Mouse (Mus musculus) neural tube, embryonic 11.5 days (tissue): Measurements from ENCODE around the gene Dnmt3a. TPM values are rescaled to one million over a fixed set of nuclear protein-coding genes. Genes with fewer than 3 reads are reported as not detected.

ENCODE experiments used
- ATAC-seq: fragments of 200-750 bp; cut with Nextera tagmentation; 2 replicates; pipeline ENCODE4 v1.8.0; 2017; ENCODE audit warnings: moderate number of reproducible peaks, mild to moderate bottlenecking, moderate TSS enrichment, moderate library complexity; ENCODE audit not compliant: insufficient read depth, low FRiP score, low TSS enrichment
- DNase-seq: peaks from one replicate; pipeline ENCODE4 v3.0.0-alpha.2; 2015; ENCODE audit warnings: low spot score
- H3K27ac ChIP-seq: fragments of 300-500 bp; sonication (generic); 2 replicates; pipeline ENCODE4 v1.5.1; 2014; ENCODE audit warnings: low read depth, mild to moderate bottlenecking, low read length
- H3K27me3 ChIP-seq: fragments of 300-500 bp; sonication (generic); 2 replicates; pipeline ENCODE4 v1.6.1; 2014; ENCODE audit warnings: mild to moderate bottlenecking, low read length, mixed read lengths; ENCODE audit not compliant: control insufficient read depth, insufficient read depth
- H3K36me3 ChIP-seq: fragments of 300-500 bp; sonication (generic); 2 replicates; pipeline ENCODE4 v1.6.1; 2014; ENCODE audit warnings: mild to moderate bottlenecking, low read length, moderate library complexity, mixed read lengths; ENCODE audit not compliant: control insufficient read depth, insufficient read depth
- H3K4me1 ChIP-seq: fragments of 300-500 bp; sonication (generic); 2 replicates; pipeline ENCODE4 v1.6.1; 2014; ENCODE audit warnings: low read length, mixed read lengths; ENCODE audit not compliant: control insufficient read depth, insufficient read depth
- H3K4me2 ChIP-seq: fragments of 300-500 bp; sonication (generic); 2 replicates; pipeline ENCODE4 v1.6.1; 2014; ENCODE audit warnings: low read depth, mild to moderate bottlenecking, moderate library complexity
- H3K4me3 ChIP-seq: fragments of 300-500 bp; sonication (generic); 2 replicates; pipeline ENCODE4 v1.5.1; 2014; ENCODE audit warnings: low read depth, low read length
- H3K9ac ChIP-seq: fragments of 300-500 bp; sonication (generic); 2 replicates; pipeline ENCODE4 v1.6.1; 2014; ENCODE audit warnings: mild to moderate bottlenecking, low read length
- H3K9me3 ChIP-seq: fragments of 300-500 bp; sonication (generic); 2 replicates; pipeline ENCODE4 v1.6.1; 2016; ENCODE audit warnings: low read length; ENCODE audit not compliant: control insufficient read depth
- WGBS: fragments of 180-500 bp; shearing (Covaris S2); extraction: QIAGEN DNeasy Blood & Tissue Kit; methylation state at CpG from one replicate; pipeline ENCODE4 v1.1.7; 2014; 5-methylcytosine and 5-hydroxymethylcytosine counted together
- polyA plus RNA-seq: library from polyadenylated mRNA; unstranded; fragments of >200 nt; fragmentation: Nextera tagmentation; extraction: Ambion mirVana; gene quantifications from 2 replicates; pipeline ENCODE4 v1.2.1, GENCODE M21; 2014

Dnmt3a gene
- polyA plus RNA-seq, 1 experiment from 2014 or later, result 88.6 TPM

GRCm38 (mm10) chr12:3807548-3808395 is 2.0 kb downstream of the Dnmt3a start:
- H3K36me3 ChIP-seq, result no peaks in the 10 kb centered on the region
- H3K27ac ChIP-seq, result peak overlapping the region; percentile 76
- DNase-seq (peak; percentile 55), ATAC-seq (peak; percentile 52)
- no peaks in the 10 kb centered on the region for H3K27me3 ChIP-seq
- no peaks in the 10 kb centered on the region for H3K9me3 ChIP-seq
- peak overlapping the region; percentile 87 for H3K4me2 ChIP-seq
- peak overlapping the region; percentile 85 for H3K4me3 ChIP-seq
- peaks cover 13% of the 10 kb centered on the region for H3K4me1 ChIP-seq
- WGBS, result under 1% methylated on average over 56 of the region's 105 CpGs
- peak overlapping the region; percentile 89 for H3K9ac ChIP-seq

- Histone ChIP-seq H3K27ac (no peak overlapping the region; the same call in 1 of the 2 replicates), H3K9me3 (no peaks in the 10 kb centered on the region), H3K4me1 (peaks cover 13% of the 10 kb centered on the region), H3K9ac (peak overlapping the region; percentile 89), H3K27me3 (no peaks in the 10 kb centered on the region), H3K4me2 (peak overlapping the region; percentile 87), H3K4me3 (peak overlapping the region; percentile 85), H3K36me3 (no peaks in the 10 kb centered on the region)
- no peak for ATAC-seq
- peak; percentile 41 for DNase-seq
- WGBS, result 9% methylated on average over 9 of the region's 10 CpGs
Observed at GRCm38 (mm10) chr12:3808396-3808981, 2.7 kb downstream of the Dnmt3a start.

GRCm38 (mm10) chr12:3809520-3810180 is 3.8 kb downstream of the Dnmt3a start:
- Histone ChIP-seq H3K4me1 (peaks cover 13% of the 10 kb centered on the region), H3K4me2 (no peak overlapping the region)
- WGBS, result 85% methylated on average over 7 of the region's 7 CpGs

GRCm38 (mm10) chr12:3810455-3810854 is 4.6 kb downstream of the Dnmt3a start:
- no peaks in the 10 kb centered on the region for H3K27me3 ChIP-seq
- DNase-seq (no peak), ATAC-seq (no peak)
- H3K36me3 ChIP-seq, result no peaks in the 10 kb centered on the region
- H3K9me3 ChIP-seq, result no peaks in the 10 kb centered on the region
- 34% methylated on average over 4 of the region's 4 CpGs for WGBS
- no peak overlapping the region for H3K4me2 ChIP-seq
- H3K27ac ChIP-seq, result no peak overlapping the region
- peaks cover 13% of the 10 kb centered on the region for H3K4me1 ChIP-seq
- no peak overlapping the region for H3K4me3 ChIP-seq
- no peak overlapping the region for H3K9ac ChIP-seq

More at GRCm38 (mm10) chr12:3809520-3810180, 3.8 kb downstream of the Dnmt3a start:
- Histone ChIP-seq H3K4me3 (no peak overlapping the region), H3K9me3 (no peaks in the 10 kb centered on the region), H3K9ac (no peak overlapping the region), H3K36me3 (no peaks in the 10 kb centered on the region), H3K27ac (no peak overlapping the region), H3K27me3 (no peaks in the 10 kb centered on the region)
- DNase-seq (no peak), ATAC-seq (no peak)

GRCm38 (mm10) chr12:3811596-3811995 is 5.8 kb downstream of the Dnmt3a start:
- Histone ChIP-seq H3K9me3 (no peaks in the 10 kb centered on the region), H3K4me3 (no peak overlapping the region), H3K36me3 (no peaks in the 10 kb centered on the region), H3K27me3 (no peaks in the 10 kb centered on the region), H3K4me1 (peaks cover 13% of the 10 kb centered on the region), H3K27ac (no peak overlapping the region), H3K9ac (no peak overlapping the region), H3K4me2 (no peak overlapping the region)
- no peak for DNase-seq
- ATAC-seq, result no peak
- 55% methylated on average over 5 of the region's 5 CpGs for WGBS

- Histone ChIP-seq H3K27me3 (no peaks in the 10 kb centered on the region), H3K36me3 (no peaks in the 10 kb centered on the region), H3K4me3 (no peak overlapping the region), H3K9ac (no peak overlapping the region), H3K4me1 (peaks cover 13% of the 10 kb centered on the region), H3K4me2 (no peak overlapping the region), H3K9me3 (no peaks in the 10 kb centered on the region), H3K27ac (no peak overlapping the region)
- ATAC-seq (no peak), DNase-seq (no peak)
- WGBS, result 69% methylated on average over 6 of the region's 6 CpGs
Observed at GRCm38 (mm10) chr12:3812251-3812650, 6.4 kb downstream of the Dnmt3a start.

GRCm38 (mm10) chr12:3813138-3813537 is 7.3 kb downstream of the Dnmt3a start:
- DNase-seq (no peak), ATAC-seq (no peak)
- Histone ChIP-seq H3K9ac (no peak overlapping the region), H3K36me3 (no peaks in the 10 kb centered on the region), H3K4me3 (no peak overlapping the region), H3K27ac (no peak overlapping the region), H3K9me3 (no peaks in the 10 kb centered on the region), H3K27me3 (no peaks in the 10 kb centered on the region), H3K4me2 (no peak overlapping the region), H3K4me1 (peaks cover 11% of the 10 kb centered on the region)
- WGBS, result 88% methylated on average over 8 of the region's 8 CpGs

- Histone ChIP-seq H3K9me3 (no peaks in the 10 kb centered on the region), H3K36me3 (no peaks in the 10 kb centered on the region), H3K27me3 (no peaks in the 10 kb centered on the region), H3K27ac (no peak overlapping the region), H3K4me2 (no peak overlapping the region), H3K9ac (no peak overlapping the region), H3K4me3 (no peak overlapping the region), H3K4me1 (peaks cover 3% of the 10 kb centered on the region)
- ATAC-seq (no peak), DNase-seq (no peak)
- WGBS, result 57% methylated on average over 6 of the region's 6 CpGs
Observed at GRCm38 (mm10) chr12:3815386-3815785, 9.6 kb downstream of the Dnmt3a start.
